Mouse (Mus musculus) kidney, embryonic 15.5 days (tissue): ENCODE results near the gene E130114P18Rik. TPM values are rescaled to one million over a fixed set of nuclear protein-coding genes. Genes with fewer than 3 reads are reported as not detected.

ENCODE experiments used
- ATAC-seq: fragments of 200-750 bp; cut with Nextera tagmentation; replicated peaks from 2 replicates; pipeline ENCODE4 v1.8.0; 2017; ENCODE audit warnings: moderate TSS enrichment; ENCODE audit not compliant: low FRiP score
- H3K27ac ChIP-seq: fragments of 300-500 bp; sonication (generic); 2 replicates; pipeline ENCODE4 v1.5.1; 2015; ENCODE audit warnings: mild to moderate bottlenecking, inconsistent platforms
- H3K27me3 ChIP-seq: fragments of 300-500 bp; sonication (generic); 2 replicates; pipeline ENCODE4 v1.6.1; 2015; ENCODE audit warnings: inconsistent platforms
- H3K36me3 ChIP-seq: fragments of 300-500 bp; sonication (generic); 2 replicates; pipeline ENCODE4 v1.6.1; 2015; ENCODE audit warnings: inconsistent platforms
- H3K4me1 ChIP-seq: fragments of 300-500 bp; sonication (generic); 2 replicates; pipeline ENCODE4 v1.6.1; 2015; ENCODE audit warnings: inconsistent platforms
- H3K4me2 ChIP-seq: fragments of 300-500 bp; sonication (generic); 2 replicates; pipeline ENCODE4 v1.6.1; 2015; ENCODE audit warnings: moderate library complexity, mild to moderate bottlenecking, inconsistent platforms
- H3K4me3 ChIP-seq: fragments of 300-500 bp; sonication (generic); replicated peaks from 2 replicates; pipeline ENCODE4 v1.5.1; 2015; ENCODE audit warnings: mild to moderate bottlenecking, inconsistent platforms
- H3K9ac ChIP-seq: fragments of 300-500 bp; sonication (generic); 2 replicates; pipeline ENCODE4 v1.6.1; 2015; ENCODE audit warnings: mild to moderate bottlenecking, inconsistent platforms
- H3K9me3 ChIP-seq: fragments of 300-500 bp; sonication (generic); replicated peaks from 2 replicates; pipeline ENCODE4 v1.6.1; 2016; ENCODE audit warnings: inconsistent platforms
- WGBS: fragments of 180-500 bp; shearing (Covaris S2); methylation state at CpG from one replicate; pipeline ENCODE4 v1.1.7; 2015; ENCODE audit warnings: mixed read lengths; 5-methylcytosine and 5-hydroxymethylcytosine counted together
- polyA plus RNA-seq: library from polyadenylated mRNA; unstranded; fragments of >200 nt; fragmentation: Nextera tagmentation; extraction: Ambion mirVana; gene quantifications from 2 replicates; pipeline ENCODE4 v1.2.1, GENCODE M21; 2015

E130114P18Rik gene
- polyA plus RNA-seq, 1 experiment from 2014 or later, result 0.51 TPM

GRCm38 (mm10) chr4:97620409-97620808 lies 157.5 kb downstream of the E130114P18Rik start:
- H3K4me2 ChIP-seq, result no peak overlapping the region
- no peak for ATAC-seq
- peaks cover 6% of the 10 kb centered on the region for H3K4me1 ChIP-seq
- H3K27me3 ChIP-seq, result no peaks in the 10 kb centered on the region
- no peak overlapping the region for H3K27ac ChIP-seq
- no peak overlapping the region for H3K9ac ChIP-seq
- no peak overlapping the region for H3K4me3 ChIP-seq
- WGBS, result 89% methylated on average over 1 of the region's 1 CpGs
- H3K36me3 ChIP-seq, result no peaks in the 10 kb centered on the region
- no peaks in the 10 kb centered on the region for H3K9me3 ChIP-seq

- Histone ChIP-seq H3K9me3 (no peaks in the 10 kb centered on the region), H3K36me3 (no peaks in the 10 kb centered on the region), H3K9ac (no peak overlapping the region), H3K27ac (no peak overlapping the region), H3K27me3 (no peaks in the 10 kb centered on the region), H3K4me3 (no peak overlapping the region), H3K4me1 (peaks cover 6% of the 10 kb centered on the region), H3K4me2 (0 out of 2 replicates have a peak overlapping the region, but pooled peaks have one; percentile 2)
- ATAC-seq, result 0 out of 2 replicates have a peak, but pooled peaks have one; percentile 49
- 52% methylated on average over 15 of the region's 15 CpGs for WGBS
Measured at GRCm38 (mm10) chr4:97618668-97619373, 159.1 kb downstream of the E130114P18Rik start.

GRCm38 (mm10) chr4:97615031-97615430 lies 162.8 kb downstream of the E130114P18Rik start:
- Histone ChIP-seq H3K4me1 (peaks cover 6% of the 10 kb centered on the region), H3K27ac (no peak overlapping the region), H3K4me2 (no peak overlapping the region), H3K9ac (no peak overlapping the region), H3K9me3 (no peaks in the 10 kb centered on the region), H3K27me3 (no peaks in the 10 kb centered on the region), H3K4me3 (no peak overlapping the region), H3K36me3 (no peaks in the 10 kb centered on the region)
- WGBS, result 84% methylated on average over 3 of the region's 3 CpGs
- ATAC-seq, result no peak

GRCm38 (mm10) chr4:97611251-97611847 lies 166.5 kb downstream of the E130114P18Rik start:
- Histone ChIP-seq H3K9ac (no peak overlapping the region), H3K36me3 (no peaks in the 10 kb centered on the region), H3K27ac (no peak overlapping the region), H3K27me3 (no peaks in the 10 kb centered on the region), H3K9me3 (no peaks in the 10 kb centered on the region), H3K4me3 (no peak overlapping the region), H3K4me1 (no peaks in the 10 kb centered on the region), H3K4me2 (no peak overlapping the region)
- ATAC-seq, result no peak
- 66% methylated on average over 11 of the region's 11 CpGs for WGBS

- no peak overlapping the region for H3K27ac ChIP-seq
- no peaks in the 10 kb centered on the region for H3K36me3 ChIP-seq
- no peak overlapping the region for H3K4me2 ChIP-seq
- no peak overlapping the region for H3K9ac ChIP-seq
- no peak overlapping the region for H3K4me3 ChIP-seq
- H3K9me3 ChIP-seq, result no peaks in the 10 kb centered on the region
- no peaks in the 10 kb centered on the region for H3K4me1 ChIP-seq
- no peaks in the 10 kb centered on the region for H3K27me3 ChIP-seq
- WGBS, result 22% methylated on average over 10 of the region's 10 CpGs
- no peak for ATAC-seq
Measured at GRCm38 (mm10) chr4:97609831-97610727, 167.8 kb downstream of the E130114P18Rik start.

GRCm38 (mm10) chr4:97609329-97609728 lies 168.5 kb downstream of the E130114P18Rik start:
- no peak overlapping the region for H3K27ac ChIP-seq
- no peaks in the 10 kb centered on the region for H3K36me3 ChIP-seq
- H3K27me3 ChIP-seq, result no peaks in the 10 kb centered on the region
- H3K4me1 ChIP-seq, result no peaks in the 10 kb centered on the region
- H3K9ac ChIP-seq, result no peak overlapping the region
- H3K4me3 ChIP-seq, result no peak overlapping the region
- 82% methylated on average over 4 of the region's 4 CpGs for WGBS
- no peak overlapping the region for H3K4me2 ChIP-seq
- no peaks in the 10 kb centered on the region for H3K9me3 ChIP-seq
- no peak for ATAC-seq

- Histone ChIP-seq H3K4me3 (no peak overlapping the region), H3K27me3 (no peaks in the 10 kb centered on the region), H3K9ac (no peak overlapping the region), H3K9me3 (no peaks in the 10 kb centered on the region), H3K36me3 (no peaks in the 10 kb centered on the region), H3K27ac (no peak overlapping the region), H3K4me1 (no peaks in the 10 kb centered on the region), H3K4me2 (no peak overlapping the region)
- WGBS, result 93% methylated on average over 8 of the region's 8 CpGs
- ATAC-seq, result no peak
Measured at GRCm38 (mm10) chr4:97608728-97609127, 169.2 kb downstream of the E130114P18Rik start.

GRCm38 (mm10) chr4:97608134-97608533 lies 169.7 kb downstream of the E130114P18Rik start:
- Histone ChIP-seq H3K9me3 (no peaks in the 10 kb centered on the region), H3K4me3 (no peak overlapping the region), H3K27me3 (no peaks in the 10 kb centered on the region), H3K4me2 (no peak overlapping the region), H3K4me1 (no peaks in the 10 kb centered on the region), H3K27ac (no peak overlapping the region), H3K9ac (no peak overlapping the region), H3K36me3 (no peaks in the 10 kb centered on the region)
- ATAC-seq, result no peak
- WGBS, result 89% methylated on average over 3 of the region's 3 CpGs

- Histone ChIP-seq H3K27me3 (no peaks in the 10 kb centered on the region), H3K4me1 (no peaks in the 10 kb centered on the region), H3K36me3 (no peaks in the 10 kb centered on the region), H3K9me3 (no peaks in the 10 kb centered on the region), H3K9ac (no peak overlapping the region), H3K27ac (no peak overlapping the region), H3K4me2 (no peak overlapping the region), H3K4me3 (no peak overlapping the region)
- no peak for ATAC-seq
- 81% methylated on average over 1 of the region's 1 CpGs for WGBS
Measured at GRCm38 (mm10) chr4:97607169-97607568, 170.7 kb downstream of the E130114P18Rik start.

GRCm38 (mm10) chr4:97606524-97606923 lies 171.4 kb downstream of the E130114P18Rik start:
- Histone ChIP-seq H3K9me3 (no peaks in the 10 kb centered on the region), H3K4me1 (no peaks in the 10 kb centered on the region), H3K27me3 (no peaks in the 10 kb centered on the region), H3K9ac (no peak overlapping the region), H3K4me3 (no peak overlapping the region), H3K4me2 (no peak overlapping the region), H3K36me3 (no peaks in the 10 kb centered on the region), H3K27ac (no peak overlapping the region)
- 76% methylated on average over 8 of the region's 8 CpGs for WGBS
- ATAC-seq, result no peak

- H3K36me3 ChIP-seq, result no peaks in the 10 kb centered on the region
- 74% methylated on average over 4 of the region's 4 CpGs for WGBS
- ATAC-seq, result no peak
- no peaks in the 10 kb centered on the region for H3K4me1 ChIP-seq
- H3K27me3 ChIP-seq, result no peaks in the 10 kb centered on the region
- H3K9me3 ChIP-seq, result no peaks in the 10 kb centered on the region
- H3K4me3 ChIP-seq, result no peak overlapping the region
- no peak overlapping the region for H3K9ac ChIP-seq
- H3K4me2 ChIP-seq, result no peak overlapping the region
- no peak overlapping the region for H3K27ac ChIP-seq
Measured at GRCm38 (mm10) chr4:97602579-97602978, 175.3 kb downstream of the E130114P18Rik start.
